Mouse (Mus musculus) kidney, adult 9 months (tissue): ENCODE measurements at regions not wholly inside any gene's neighbourhood (a gene's known extent, or its start where the extent isn't known, plus 50 kb on each side); places are given as distances from the start of the nearest gene placed in this dataset.
A peak's percentile ranks its signal among the peaks of the same experiment; 100 is the strongest.

Source experiments
- DNase-seq: peaks from one replicate; pipeline ENCODE4 v3.0.0; 2022

GRCm38 (mm10) chr17:45865944-45866343 is 132.3 kb upstream of the 1600014C23Rik start:
- DNase-seq: no peak

- peak; percentile 93 for DNase-seq
Observed at GRCm38 (mm10) chr17:45863471-45864205, 130.0 kb upstream of the 1600014C23Rik start.

GRCm38 (mm10) chr17:45863031-45863430 is 129.4 kb upstream of the 1600014C23Rik start:
- DNase-seq: peak; percentile 93

- no peak for DNase-seq
Observed at GRCm38 (mm10) chr17:45859441-45859840, 125.8 kb upstream of the 1600014C23Rik start.

- DNase-seq: no peak
Observed at GRCm38 (mm10) chr17:45853931-45854653, 120.4 kb upstream of the 1600014C23Rik start.

GRCm38 (mm10) chr17:45852402-45852801 is 118.8 kb upstream of the 1600014C23Rik start:
- no peak for DNase-seq

GRCm38 (mm10) chr17:45851723-45852396 is 118.2 kb upstream of the 1600014C23Rik start:
- no peak for DNase-seq

- DNase-seq: no peak
Observed at GRCm38 (mm10) chr17:45850976-45851375, 117.3 kb upstream of the 1600014C23Rik start.

- DNase-seq: no peak
Observed at GRCm38 (mm10) chr17:45850174-45850573, 116.5 kb upstream of the 1600014C23Rik start.

- peak; percentile 72 for DNase-seq
Observed at GRCm38 (mm10) chr17:45848605-45849004, 115.0 kb upstream of the 1600014C23Rik start.

- no peak for DNase-seq
Observed at GRCm38 (mm10) chr17:45847701-45848378, 114.2 kb upstream of the 1600014C23Rik start.

- no peak for DNase-seq
Observed at GRCm38 (mm10) chr17:45845832-45846231, 112.2 kb upstream of the 1600014C23Rik start.

- no peak for DNase-seq
Observed at GRCm38 (mm10) chr17:45836731-45837130, 103.1 kb upstream of the 1600014C23Rik start.

- peak; percentile 47 for DNase-seq
Observed at GRCm38 (mm10) chr17:45836253-45836652, 102.6 kb upstream of the 1600014C23Rik start.

- no peak for DNase-seq
Observed at GRCm38 (mm10) chr17:45834518-45835071, 101.0 kb upstream of the 1600014C23Rik start.

- DNase-seq: no peak
Observed at GRCm38 (mm10) chr17:45830324-45830723, 96.7 kb upstream of the 1600014C23Rik start.

GRCm38 (mm10) chr17:45829571-45829970 is 95.9 kb upstream of the 1600014C23Rik start:
- no peak for DNase-seq

GRCm38 (mm10) chr17:45828843-45829242 is 95.2 kb upstream of the 1600014C23Rik start:
- no peak for DNase-seq

- no peak for DNase-seq
Observed at GRCm38 (mm10) chr17:45828284-45828824, 94.7 kb upstream of the 1600014C23Rik start.

GRCm38 (mm10) chr17:45824977-45825376 is 91.3 kb upstream of the 1600014C23Rik start:
- no peak for DNase-seq

- no peak for DNase-seq
Observed at GRCm38 (mm10) chr17:45823501-45823900, 89.9 kb upstream of the 1600014C23Rik start.

- DNase-seq: no peak
Observed at GRCm38 (mm10) chr17:45822427-45822826, 88.8 kb upstream of the 1600014C23Rik start.
